Mouse (Mus musculus) stomach, embryonic 15.5 days (tissue): ENCODE data around the gene Zc3h12a. TPM values are rescaled to one million over a fixed set of nuclear protein-coding genes. Genes with fewer than 3 reads are reported as not detected.

Experiments used
- ATAC-seq: fragments of 200-750 bp; cut with Nextera tagmentation; 2 replicates; pipeline ENCODE4 v1.8.0; 2017; ENCODE audit warnings: low read depth, moderate number of reproducible peaks, moderate TSS enrichment; ENCODE audit not compliant: insufficient read depth, low FRiP score
- H3K27ac ChIP-seq: fragments of 300-500 bp; sonication (generic); 2 replicates; pipeline ENCODE4 v1.5.1; 2015; ENCODE audit warnings: mild to moderate bottlenecking, inconsistent platforms
- H3K27me3 ChIP-seq: fragments of 300-500 bp; sonication (generic); replicated peaks from 2 replicates; pipeline ENCODE4 v1.6.1; 2015; ENCODE audit warnings: inconsistent platforms
- H3K36me3 ChIP-seq: fragments of 300-500 bp; sonication (generic); 2 replicates; pipeline ENCODE4 v1.6.1; 2015; ENCODE audit warnings: inconsistent platforms
- H3K4me1 ChIP-seq: fragments of 300-500 bp; sonication (generic); 2 replicates; pipeline ENCODE4 v1.6.1; 2015; ENCODE audit warnings: inconsistent platforms
- H3K4me2 ChIP-seq: fragments of 300-500 bp; sonication (generic); 2 replicates; pipeline ENCODE4 v1.6.1; 2015; ENCODE audit warnings: mild to moderate bottlenecking, inconsistent platforms
- H3K4me3 ChIP-seq: fragments of 300-500 bp; sonication (generic); replicated peaks from 2 replicates; pipeline ENCODE4 v1.5.1; 2015; ENCODE audit warnings: inconsistent platforms
- H3K9ac ChIP-seq: fragments of 300-500 bp; sonication (generic); 2 replicates; pipeline ENCODE4 v1.6.1; 2015; ENCODE audit warnings: inconsistent platforms
- H3K9me3 ChIP-seq: fragments of 300-500 bp; sonication (generic); 2 replicates; pipeline ENCODE4 v1.6.1; 2016; ENCODE audit warnings: inconsistent platforms
- WGBS: fragments of 180-500 bp; shearing (Covaris S2); methylation state at CpG from one replicate; pipeline ENCODE4 v1.1.7; 2015; 5-methylcytosine and 5-hydroxymethylcytosine counted together
- polyA plus RNA-seq: library from polyadenylated mRNA; unstranded; fragments of >200 nt; fragmentation: Nextera tagmentation; extraction: Ambion mirVana; gene quantifications from 2 replicates; pipeline ENCODE4 v1.2.1, GENCODE M21; 2015

Gene Zc3h12a
- polyA plus RNA-seq, 1 experiment from 2014 or later, result 1.5 TPM

DNA sequence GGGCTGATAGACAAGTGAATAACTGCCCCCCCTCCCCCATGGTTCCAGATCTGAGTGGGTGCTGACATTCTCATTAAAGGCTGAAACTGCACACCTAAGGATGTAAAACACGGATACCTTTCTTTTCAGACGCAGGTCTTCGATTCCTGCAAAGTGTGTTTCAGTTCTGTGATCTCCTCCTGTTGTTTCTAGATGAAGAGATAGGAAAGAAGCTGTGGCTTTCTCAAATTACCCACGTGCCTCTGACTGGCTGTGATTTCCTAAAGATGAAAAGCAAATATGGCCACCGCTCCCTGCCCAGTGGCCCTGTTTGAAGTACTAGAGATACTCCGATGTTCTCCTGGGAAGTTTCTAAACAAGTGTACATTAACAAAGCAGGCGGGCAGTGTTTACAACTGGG, 10.7 kb upstream of the Zc3h12a start:
- Histone ChIP-seq H3K4me1 (no peaks in the 10 kb centered on the region), H3K27me3 (no peaks in the 10 kb centered on the region), H3K27ac (no peak overlapping the region), H3K9ac (no peak overlapping the region), H3K36me3 (no peaks in the 10 kb centered on the region), H3K4me3 (no peak overlapping the region), H3K4me2 (no peak overlapping the region), H3K9me3 (no peaks in the 10 kb centered on the region)
- WGBS, result 43% methylated on average over 7 of the region's 7 CpGs
- ATAC-seq, result no peak

DNA sequence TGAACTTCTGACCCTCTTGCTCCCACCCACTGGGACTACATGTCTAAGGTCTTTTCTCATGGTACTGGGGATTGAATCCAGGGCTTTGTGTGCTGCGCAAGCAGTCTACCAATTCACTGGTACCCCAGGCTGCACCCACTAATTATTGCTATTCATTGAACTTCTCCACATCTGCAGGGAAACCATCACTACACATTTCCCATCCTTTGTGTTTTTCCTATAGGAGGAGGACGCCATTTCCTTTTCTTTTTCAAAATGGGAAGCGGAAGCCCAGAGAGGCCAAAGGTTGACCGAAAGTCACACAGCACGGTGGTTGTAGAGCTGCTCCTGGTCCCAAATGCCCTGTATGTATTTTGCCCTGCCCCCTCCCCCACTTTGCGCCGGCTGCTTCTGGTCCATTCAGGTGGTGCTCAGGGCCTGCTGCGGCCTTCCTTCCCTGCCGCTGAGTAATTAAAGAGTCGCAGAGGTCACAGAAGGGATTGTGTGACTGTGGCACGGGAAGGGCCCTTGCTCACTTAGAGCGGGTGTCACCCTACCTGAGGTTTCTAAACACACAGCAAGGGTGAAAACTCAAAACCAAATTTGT, 8.8 kb upstream of the Zc3h12a start:
- no peak overlapping the region for H3K4me2 ChIP-seq
- WGBS, result 59% methylated on average over 12 of the region's 12 CpGs
- H3K9me3 ChIP-seq, result no peaks in the 10 kb centered on the region
- ATAC-seq, result no peak
- no peak overlapping the region for H3K9ac ChIP-seq
- no peak overlapping the region for H3K4me3 ChIP-seq
- no peaks in the 10 kb centered on the region for H3K4me1 ChIP-seq
- H3K27me3 ChIP-seq, result no peaks in the 10 kb centered on the region
- H3K36me3 ChIP-seq, result no peaks in the 10 kb centered on the region
- no peak overlapping the region for H3K27ac ChIP-seq

DNA sequence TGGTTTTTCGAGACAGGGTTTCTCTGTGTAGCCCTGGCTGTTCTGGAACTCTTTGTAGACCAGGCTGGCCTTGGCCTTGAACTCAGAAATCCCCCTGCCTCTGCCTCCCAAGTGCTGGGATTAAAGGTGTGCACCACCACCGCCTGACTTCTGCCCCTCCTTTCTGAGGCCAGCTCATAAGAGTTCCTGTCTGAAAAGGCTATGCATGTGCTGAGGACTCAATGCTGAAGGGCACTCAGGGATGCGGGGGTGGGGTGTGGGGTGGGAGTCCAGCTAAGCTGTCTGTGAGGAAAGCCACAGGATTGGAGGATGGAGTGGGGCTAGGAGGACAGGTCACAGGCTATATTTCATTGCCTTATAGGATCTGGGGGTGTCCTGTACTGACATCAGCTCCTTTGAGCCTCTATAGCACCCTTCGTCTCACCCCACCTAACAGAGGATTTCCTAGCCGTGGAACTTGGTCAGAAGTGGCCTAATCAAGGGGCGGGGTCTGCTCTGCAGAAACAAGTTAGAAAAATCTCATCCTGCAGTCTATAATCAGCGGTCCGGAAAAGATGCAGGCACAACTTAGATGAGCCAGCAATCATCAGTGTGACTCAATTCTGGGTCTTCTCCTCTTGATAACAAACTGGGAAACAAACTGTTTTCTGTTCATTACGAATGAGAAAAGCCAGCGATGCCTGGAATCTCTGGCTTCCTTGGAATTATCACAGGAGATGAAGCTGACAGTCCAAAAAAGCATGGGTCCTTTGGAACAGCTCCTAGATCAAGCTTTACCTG, 7.6 kb upstream of the Zc3h12a start:
- Histone ChIP-seq H3K9me3 (no peaks in the 10 kb centered on the region), H3K27me3 (no peaks in the 10 kb centered on the region), H3K4me3 (no peak overlapping the region), H3K4me2 (no peak overlapping the region), H3K36me3 (no peaks in the 10 kb centered on the region), H3K4me1 (no peaks in the 10 kb centered on the region), H3K9ac (no peak overlapping the region), H3K27ac (no peak overlapping the region)
- 77% methylated on average over 10 of the region's 10 CpGs for WGBS
- ATAC-seq, result no peak

GRCm38 (mm10) chr4:125134631-125135030, 7.0 kb upstream of the Zc3h12a start:
- 69% methylated on average over 5 of the region's 5 CpGs for WGBS
- Histone ChIP-seq H3K27ac (no peak overlapping the region), H3K4me3 (no peak overlapping the region), H3K27me3 (no peaks in the 10 kb centered on the region), H3K4me2 (no peak overlapping the region), H3K9ac (no peak overlapping the region), H3K9me3 (no peaks in the 10 kb centered on the region), H3K4me1 (no peaks in the 10 kb centered on the region), H3K36me3 (no peaks in the 10 kb centered on the region)
- no peak for ATAC-seq

DNA sequence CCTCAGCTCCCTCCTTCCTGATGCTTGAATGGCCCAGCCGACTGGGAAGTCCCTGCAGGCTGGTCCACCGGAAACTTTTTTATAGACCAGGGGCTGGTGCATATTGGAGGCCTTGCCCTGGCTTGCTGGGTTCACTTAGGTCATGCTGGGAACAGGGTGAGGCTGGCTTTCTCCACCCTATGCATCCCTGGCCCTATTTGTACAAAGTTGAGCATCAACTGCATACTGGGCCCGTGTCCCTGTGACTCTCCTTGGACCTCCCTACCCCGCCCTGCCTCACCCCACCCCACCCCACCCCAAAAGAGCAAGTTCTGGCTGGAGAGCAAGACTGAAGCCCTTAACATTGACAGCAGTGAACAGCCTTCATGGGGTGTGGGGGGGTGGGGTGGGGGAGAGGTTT, 6.6 kb upstream of the Zc3h12a start:
- Histone ChIP-seq H3K4me1 (no peaks in the 10 kb centered on the region), H3K27me3 (no peaks in the 10 kb centered on the region), H3K4me3 (no peak overlapping the region), H3K9ac (no peak overlapping the region), H3K27ac (no peak overlapping the region), H3K36me3 (no peaks in the 10 kb centered on the region), H3K4me2 (no peak overlapping the region), H3K9me3 (no peaks in the 10 kb centered on the region)
- WGBS, result 76% methylated on average over 4 of the region's 4 CpGs
- no peak for ATAC-seq

DNA sequence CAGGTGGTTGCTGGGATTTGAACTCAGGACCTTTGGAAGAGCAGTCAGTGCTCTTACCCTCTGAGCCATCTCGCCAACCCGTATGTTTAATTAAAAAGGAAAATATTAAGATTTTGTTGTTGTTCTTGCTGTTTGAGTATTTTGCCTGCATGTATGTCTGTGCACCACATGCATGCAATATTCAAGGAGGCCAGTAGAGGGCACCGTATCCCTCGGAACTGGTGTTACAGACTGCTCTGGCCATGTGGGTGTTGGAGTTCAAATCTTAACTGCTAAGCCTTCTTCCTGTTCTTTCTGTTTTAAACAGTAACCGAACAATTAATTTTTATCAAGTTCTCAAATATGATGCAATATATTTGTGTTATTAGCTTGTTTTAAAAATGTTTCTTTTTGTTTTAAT, 4.8 kb upstream of the Zc3h12a start:
- H3K4me1 ChIP-seq, result 0 out of 2 replicates have a peak, but pooled peaks cover 5% of the 10 kb centered on the region
- no peak overlapping the region for H3K4me3 ChIP-seq
- H3K27ac ChIP-seq, result no peak overlapping the region
- no peaks in the 10 kb centered on the region for H3K27me3 ChIP-seq
- no peak overlapping the region for H3K9ac ChIP-seq
- H3K4me2 ChIP-seq, result no peak overlapping the region
- 26% methylated on average over 5 of the region's 5 CpGs for WGBS
- H3K9me3 ChIP-seq, result no peaks in the 10 kb centered on the region
- no peaks in the 10 kb centered on the region for H3K36me3 ChIP-seq
- no peak for ATAC-seq

- no peak overlapping the region for H3K9ac ChIP-seq
- no peaks in the 10 kb centered on the region for H3K36me3 ChIP-seq
- no peak overlapping the region for H3K4me2 ChIP-seq
- no peak overlapping the region for H3K4me3 ChIP-seq
- 47% methylated on average over 4 of the region's 4 CpGs for WGBS
- H3K27ac ChIP-seq, result no peak overlapping the region
- H3K9me3 ChIP-seq, result no peaks in the 10 kb centered on the region
- no peaks in the 10 kb centered on the region for H3K27me3 ChIP-seq
- no peak for ATAC-seq
- peaks cover 12% of the 10 kb centered on the region for H3K4me1 ChIP-seq
Measured at GRCm38 (mm10) chr4:125131493-125131892, 3.9 kb upstream of the Zc3h12a start.

- Histone ChIP-seq H3K9me3 (no peaks in the 10 kb centered on the region), H3K9ac (no peak overlapping the region), H3K27me3 (no peaks in the 10 kb centered on the region), H3K4me3 (peak overlapping the region; percentile 76), H3K27ac (peak overlapping the region; percentile 87; the same call in 1 of the 2 replicates), H3K4me1 (peaks cover 51% of the 10 kb centered on the region), H3K36me3 (no peaks in the 10 kb centered on the region), H3K4me2 (peak overlapping the region; percentile 98)
- 75% methylated on average over 7 of the region's 7 CpGs for WGBS
- ATAC-seq, result no peak
Measured at GRCm38 (mm10) chr4:125126761-125127160, 879 bp downstream of the Zc3h12a start.

- no peak for ATAC-seq
- H3K4me2 ChIP-seq, result peak overlapping the region; percentile 98
- peak overlapping the region; percentile 76; the same call in 1 of the 2 replicates for H3K4me3 ChIP-seq
Measured at GRCm38 (mm10) chr4:125126186-125126585, 1.5 kb downstream of the Zc3h12a start.

GRCm38 (mm10) chr4:125125361-125125921, 2.2 kb downstream of the Zc3h12a start:
- WGBS, result 71% methylated on average over 7 of the region's 7 CpGs
- 0 out of 2 replicates have a peak, but pooled peaks have one; percentile 19 for ATAC-seq
- H3K9ac ChIP-seq, result no peak overlapping the region
- 0 out of 2 replicates have a peak overlapping the region, but pooled peaks have one; percentile 3 for H3K4me3 ChIP-seq
- H3K27ac ChIP-seq, result peak overlapping the region; percentile 84
- H3K4me1 ChIP-seq, result peaks cover 51% of the 10 kb centered on the region
- no peaks in the 10 kb centered on the region for H3K36me3 ChIP-seq
- no peaks in the 10 kb centered on the region for H3K9me3 ChIP-seq
- no peaks in the 10 kb centered on the region for H3K27me3 ChIP-seq
- peak overlapping the region; percentile 21 for H3K4me2 ChIP-seq

More at GRCm38 (mm10) chr4:125126186-125126585, 1.5 kb downstream of the Zc3h12a start:
- Histone ChIP-seq H3K27me3 (no peaks in the 10 kb centered on the region), H3K27ac (no peak overlapping the region), H3K9ac (no peak overlapping the region), H3K36me3 (no peaks in the 10 kb centered on the region), H3K4me1 (peaks cover 51% of the 10 kb centered on the region), H3K9me3 (no peaks in the 10 kb centered on the region)
- 77% methylated on average over 3 of the region's 3 CpGs for WGBS

- H3K9me3 ChIP-seq, result no peaks in the 10 kb centered on the region
- WGBS, result 51% methylated on average over 7 of the region's 7 CpGs
- H3K27me3 ChIP-seq, result no peaks in the 10 kb centered on the region
- no peak overlapping the region for H3K4me3 ChIP-seq
- 0 out of 2 replicates have a peak, but pooled peaks cover 1% of the 10 kb centered on the region for H3K36me3 ChIP-seq
- no peak overlapping the region for H3K9ac ChIP-seq
- peak overlapping the region; percentile 21 for H3K4me2 ChIP-seq
- peaks cover 51% of the 10 kb centered on the region for H3K4me1 ChIP-seq
- ATAC-seq, result 0 out of 2 replicates have a peak, but pooled peaks have one; percentile 16
- peak overlapping the region; percentile 84 for H3K27ac ChIP-seq
Measured at GRCm38 (mm10) chr4:125124424-125125209, 3.0 kb downstream of the Zc3h12a start.
